Mouse (Mus musculus): ENCODE results near the gene Ror1. TPM values are rescaled to one million over a fixed set of nuclear protein-coding genes. Genes with fewer than 3 reads are reported as not detected.

Gene Ror1
- polyA plus RNA-seq, 1 experiment, result 10.8 TPM

- Histone ChIP-seq H3K4me1 (ENCODE audit: control insufficient read depth, insufficient read depth, low read length) (peaks cover 4% of the 10 kb centered on the region; the same call in 1 of the 2 replicates), H3K4me3 (ENCODE audit: insufficient read depth, low read length) (no peak overlapping the region), H3K27ac (ENCODE audit: insufficient read depth, low read length) (no peak overlapping the region)
- TF ChIP-seq POLR2A (IDR thresholded peaks at IDR 0.05; ENCODE audit: low read depth, low read length), result no peak
- TF ChIP-seq CTCF (IDR thresholded peaks at IDR 0.05; ENCODE audit: borderline replicate concordance, insufficient read depth, low read length), result no peak
Observed at GRCm38 (mm10) chr4:100373780-100374179, 278.2 kb downstream of the Ror1 start.

- Histone ChIP-seq H3K4me3 (ENCODE audit: insufficient read depth, low read length) (no peak overlapping the region), H3K27ac (ENCODE audit: insufficient read depth, low read length) (no peak overlapping the region), H3K4me1 (ENCODE audit: control insufficient read depth, insufficient read depth, low read length) (no peaks in the 10 kb centered on the region)
- TF ChIP-seq CTCF (IDR thresholded peaks at IDR 0.05; ENCODE audit: borderline replicate concordance, insufficient read depth, low read length) (no peak), POLR2A (IDR thresholded peaks at IDR 0.05; ENCODE audit: low read depth, low read length) (no peak)
Observed at GRCm38 (mm10) chr4:100375286-100375685, 279.7 kb downstream of the Ror1 start.

- Histone ChIP-seq H3K4me3 (ENCODE audit: insufficient read depth, low read length) (no peak overlapping the region), H3K27ac (ENCODE audit: insufficient read depth, low read length) (no peak overlapping the region), H3K4me1 (ENCODE audit: control insufficient read depth, insufficient read depth, low read length) (no peaks in the 10 kb centered on the region)
- TF ChIP-seq POLR2A (IDR thresholded peaks at IDR 0.05; ENCODE audit: low read depth, low read length), result no peak
Observed at GRCm38 (mm10) chr4:100376163-100376562, 280.6 kb downstream of the Ror1 start.

- TF ChIP-seq CTCF (IDR thresholded peaks at IDR 0.05; ENCODE audit: borderline replicate concordance, insufficient read depth, low read length) (no peak), POLR2A (IDR thresholded peaks at IDR 0.05; ENCODE audit: low read depth, low read length) (no peak)
- Histone ChIP-seq H3K4me1 (ENCODE audit: control insufficient read depth, insufficient read depth, low read length) (no peaks in the 10 kb centered on the region), H3K27ac (ENCODE audit: insufficient read depth, low read length) (no peak overlapping the region), H3K4me3 (ENCODE audit: insufficient read depth, low read length) (no peak overlapping the region)
Observed at GRCm38 (mm10) chr4:100377231-100377630, 281.6 kb downstream of the Ror1 start.

- no peak overlapping the region for H3K27ac ChIP-seq (ENCODE audit: insufficient read depth, low read length)
- H3K4me1 ChIP-seq (ENCODE audit: control insufficient read depth, insufficient read depth, low read length), result no peaks in the 10 kb centered on the region
- no peak for TF ChIP-seq POLR2A (IDR thresholded peaks at IDR 0.05; ENCODE audit: low read depth, low read length)
- no peak for TF ChIP-seq CTCF (IDR thresholded peaks at IDR 0.05; ENCODE audit: borderline replicate concordance, insufficient read depth, low read length)
- no peak overlapping the region for H3K4me3 ChIP-seq (ENCODE audit: insufficient read depth, low read length)
Observed at GRCm38 (mm10) chr4:100377996-100378395, 282.4 kb downstream of the Ror1 start.

- H3K4me1 ChIP-seq (ENCODE audit: control insufficient read depth, insufficient read depth, low read length), result no peaks in the 10 kb centered on the region
- no peak for TF ChIP-seq CTCF (IDR thresholded peaks at IDR 0.05; ENCODE audit: borderline replicate concordance, insufficient read depth, low read length)
- no peak for TF ChIP-seq POLR2A (IDR thresholded peaks at IDR 0.05; ENCODE audit: low read depth, low read length)
Observed at GRCm38 (mm10) chr4:100381760-100382159, 286.2 kb downstream of the Ror1 start.

GRCm38 (mm10) chr4:100386272-100386988 lies 290.8 kb downstream of the Ror1 start:
- H3K4me1 ChIP-seq (ENCODE audit: control insufficient read depth, insufficient read depth, low read length), result no peaks in the 10 kb centered on the region
- H3K4me3 ChIP-seq (ENCODE audit: insufficient read depth, low read length), result no peak overlapping the region
- no peak for TF ChIP-seq CTCF (IDR thresholded peaks at IDR 0.05; ENCODE audit: borderline replicate concordance, insufficient read depth, low read length)
- TF ChIP-seq POLR2A (IDR thresholded peaks at IDR 0.05; ENCODE audit: low read depth, low read length), result no peak
- H3K27ac ChIP-seq (ENCODE audit: insufficient read depth, low read length), result no peak overlapping the region

More at GRCm38 (mm10) chr4:100381760-100382159, 286.2 kb downstream of the Ror1 start:
- no peak overlapping the region for H3K4me3 ChIP-seq (ENCODE audit: insufficient read depth, low read length)
- no peak overlapping the region for H3K27ac ChIP-seq (ENCODE audit: insufficient read depth, low read length)

GRCm38 (mm10) chr4:100390436-100390835 lies 294.8 kb downstream of the Ror1 start:
- Histone ChIP-seq H3K4me1 (ENCODE audit: control insufficient read depth, insufficient read depth, low read length) (no peaks in the 10 kb centered on the region), H3K27ac (ENCODE audit: insufficient read depth, low read length) (no peak overlapping the region), H3K4me3 (ENCODE audit: insufficient read depth, low read length) (no peak overlapping the region)
- TF ChIP-seq CTCF (IDR thresholded peaks at IDR 0.05; ENCODE audit: borderline replicate concordance, insufficient read depth, low read length), result no peak
- TF ChIP-seq POLR2A (IDR thresholded peaks at IDR 0.05; ENCODE audit: low read depth, low read length), result no peak

GRCm38 (mm10) chr4:100391021-100391420 lies 295.4 kb downstream of the Ror1 start:
- no peak overlapping the region for H3K4me3 ChIP-seq (ENCODE audit: insufficient read depth, low read length)
- no peak overlapping the region for H3K27ac ChIP-seq (ENCODE audit: insufficient read depth, low read length)
- no peaks in the 10 kb centered on the region for H3K4me1 ChIP-seq (ENCODE audit: control insufficient read depth, insufficient read depth, low read length)
- no peak for TF ChIP-seq POLR2A (IDR thresholded peaks at IDR 0.05; ENCODE audit: low read depth, low read length)
- TF ChIP-seq CTCF (IDR thresholded peaks at IDR 0.05; ENCODE audit: borderline replicate concordance, insufficient read depth, low read length), result no peak

- peak overlapping the region; percentile 15; the same call in 1 of the 2 replicates for H3K27ac ChIP-seq (ENCODE audit: insufficient read depth, low read length)
- TF ChIP-seq CTCF (IDR thresholded peaks at IDR 0.05; ENCODE audit: borderline replicate concordance, insufficient read depth, low read length) (no peak), POLR2A (IDR thresholded peaks at IDR 0.05; ENCODE audit: low read depth, low read length) (no peak)
- no peaks in the 10 kb centered on the region for H3K4me1 ChIP-seq (ENCODE audit: control insufficient read depth, insufficient read depth, low read length)
Observed at GRCm38 (mm10) chr4:100393374-100394061, 297.9 kb downstream of the Ror1 start.

More at GRCm38 (mm10) chr4:100393374-100394061, 297.9 kb downstream of the Ror1 start:
- no peak overlapping the region for H3K4me3 ChIP-seq (ENCODE audit: insufficient read depth, low read length)

All from embryonic fibroblast, embryonic 13.5 days (primary cell).